Mouse (Mus musculus): Measurements from ENCODE around the gene Gm11487. TPM values are rescaled to one million over a fixed set of nuclear protein-coding genes. Genes with fewer than 3 reads are reported as not detected.
"Not testable (repeated sequence)": the region's sequence is repeated elsewhere in the genome, so short reads cannot be mapped to it uniquely, and the experiment has no call there.

Gm11487 gene
- total RNA-seq (2021) = not detected
- long read RNA-seq, experiment 1 = 0 reads
- long read RNA-seq, experiment 2 = 0 reads

DNA sequence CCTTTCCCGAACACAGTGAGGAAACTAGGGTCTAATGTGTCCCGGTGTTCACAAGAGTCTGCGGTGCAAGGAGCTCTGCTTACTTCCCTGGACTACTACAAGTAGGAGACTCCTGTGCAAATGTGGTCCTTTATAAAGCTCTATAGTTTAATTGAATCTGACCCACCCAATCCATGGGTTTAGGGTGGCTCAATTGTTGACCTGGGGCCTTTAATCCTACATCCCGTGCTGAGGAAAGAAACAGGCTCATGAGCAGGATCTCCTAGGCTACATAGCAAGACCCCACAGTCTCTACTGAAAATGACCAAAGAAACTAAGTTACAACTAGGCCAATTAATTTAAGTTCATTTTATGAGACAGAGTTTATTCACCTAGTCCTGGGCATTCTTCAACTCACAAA lies at the start of gene Gm11487:
TSS of gene Gm11487 (minus strand) at position 101 of the 400 bp plus-strand sequence.
- not testable (repeated sequence) for DNase-seq (ENCODE audit: low spot score in 2 of 2)

DNA sequence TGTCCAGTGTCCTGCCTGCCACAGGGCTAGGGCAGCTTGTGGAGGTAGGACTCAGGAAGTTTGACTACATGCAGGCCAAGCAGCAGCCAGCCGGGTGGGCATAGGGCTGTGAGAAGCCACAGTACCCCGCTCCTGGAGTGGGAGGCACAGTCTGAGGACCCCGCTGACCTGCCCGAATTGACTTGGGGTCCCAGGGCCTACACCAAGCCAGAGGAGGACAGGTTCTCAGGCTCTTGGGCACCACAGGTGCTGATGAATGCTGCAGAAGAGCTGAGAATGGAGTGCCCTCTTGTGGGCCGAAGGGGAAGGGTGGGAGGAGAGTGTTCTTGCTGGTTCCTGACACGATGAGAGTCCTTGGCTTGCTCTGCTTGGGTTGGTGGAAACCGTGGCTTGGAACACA lies 39.8 kb upstream of the Gm11487 start:
- peak in 1 of 2 experiments; percentile 6 for DNase-seq (ENCODE audit: low spot score in 2 of 2)

DNA sequence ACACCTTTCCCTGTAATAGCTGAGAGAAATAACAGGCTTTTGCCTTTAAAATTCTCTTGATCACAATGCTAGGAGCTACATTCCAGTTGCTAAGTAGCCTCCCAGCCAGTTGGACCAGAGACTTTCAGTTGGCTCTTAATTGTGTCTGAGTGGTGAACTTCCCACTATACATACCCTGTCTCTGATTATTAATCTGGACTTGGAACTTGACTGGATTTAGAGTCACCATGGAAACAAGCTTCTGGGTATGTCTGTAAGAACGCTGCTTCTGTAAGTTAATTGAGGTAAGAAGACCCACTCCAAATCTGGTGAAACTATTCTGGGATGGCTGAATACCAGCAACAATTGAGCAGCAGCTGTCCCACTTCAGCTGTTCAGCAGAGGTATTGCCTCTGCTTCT lies 37.7 kb upstream of the Gm11487 start:
- DNase-seq (ENCODE audit: low spot score in 2 of 2) = no peak

DNA sequence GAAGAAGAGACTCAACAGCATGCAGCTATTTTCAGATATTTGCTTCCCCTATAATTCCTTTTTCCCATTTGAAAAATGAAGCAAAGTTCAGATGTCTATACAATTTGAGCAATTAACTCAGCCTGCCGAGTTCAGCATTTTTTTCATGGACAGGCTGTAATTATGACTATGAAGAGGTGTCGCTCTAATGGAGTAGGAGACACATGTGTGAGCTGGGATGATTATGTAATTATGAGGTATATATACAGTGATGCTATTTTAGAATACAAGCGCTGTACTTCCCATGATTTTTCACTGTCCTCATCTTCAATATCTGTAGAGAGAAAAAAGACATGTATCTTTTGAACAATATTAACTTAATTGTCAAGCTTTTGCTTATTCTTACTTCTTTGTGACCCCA lies 21.0 kb upstream of the Gm11487 start:
- no peak for DNase-seq (ENCODE audit: low spot score in 2 of 2)

DNA sequence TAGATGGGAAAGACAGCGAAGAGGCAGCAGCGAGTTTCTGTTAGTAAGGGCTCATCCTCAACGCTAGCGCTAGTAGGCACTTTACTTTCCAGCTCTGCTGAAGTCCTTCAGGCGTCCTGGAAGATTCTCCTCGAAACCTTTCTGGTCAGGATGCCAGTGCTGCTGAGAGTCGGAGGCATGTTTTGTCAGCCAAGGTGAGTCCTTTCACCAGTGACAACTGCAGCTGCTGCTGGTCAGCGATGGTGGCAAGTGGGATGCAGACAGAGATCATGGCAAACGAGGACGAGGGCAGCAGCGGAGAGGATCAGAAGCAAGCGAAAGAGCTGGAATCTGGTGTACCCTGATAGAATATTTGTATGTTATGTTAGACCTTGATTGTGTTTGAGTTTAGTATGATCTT lies 18.2 kb upstream of the Gm11487 start:
- no peak for DNase-seq (ENCODE audit: low spot score in 2 of 2)

DNA sequence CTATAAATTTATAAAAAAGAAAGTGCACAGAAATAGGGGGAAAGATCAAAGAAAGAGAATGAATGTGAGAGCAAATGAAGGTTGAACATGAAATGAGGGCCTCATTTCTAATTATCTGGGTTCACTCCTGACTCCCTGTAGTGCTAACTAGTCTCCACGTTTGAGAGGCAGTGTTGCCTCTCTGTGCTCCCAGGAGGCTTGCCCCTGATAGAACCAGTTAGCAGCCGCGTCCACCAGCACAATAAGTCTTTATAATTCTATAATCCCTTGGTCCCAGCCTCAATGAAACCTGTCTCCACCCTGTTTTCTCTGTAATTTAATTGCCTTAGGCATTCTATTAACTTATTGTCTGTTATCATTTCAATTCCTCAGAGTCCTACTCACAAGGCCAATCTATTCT lies 38.3 kb downstream of the Gm11487 start:
- DNase-seq (ENCODE audit: low spot score in 2 of 2) = no peak

Other genes starting within 250 kb of the Gm11487 start
- gene Gm11238, start 202.8 kb upstream of the Gm11487 start, total RNA-seq (2021) = not detected
- not detected for gene Gm11237, start 217.9 kb upstream of the Gm11487 start, total RNA-seq (2021)
- not detected for gene Gm11236, start 233.0 kb upstream of the Gm11487 start, total RNA-seq (2021)

Measured in adrenal gland, adult 18-20 months (tissue).